Mouse (Mus musculus) heart, embryonic 14.5 days (tissue): ENCODE data around the gene Kcnk13. TPM values are rescaled to one million over a fixed set of nuclear protein-coding genes. Genes with fewer than 3 reads are reported as not detected.

Experiments used
- ATAC-seq: fragments of 200-750 bp; cut with Nextera tagmentation; 2 replicates; pipeline ENCODE4 v1.8.0; 2017; ENCODE audit warnings: low read depth, moderate TSS enrichment; ENCODE audit not compliant: insufficient number of reproducible peaks, insufficient read depth, low FRiP score
- H3K27ac ChIP-seq, 2 experiments: fragments of 200-500 bp in 1 of 2; fragments of 300-500 bp in 1 of 2; sonication (generic) in 1 of 2; replicated peaks in 1 of 2; 2 replicates each; pipeline ENCODE4 v1.5.1; 2012 to 2014; ENCODE audit warnings: low read depth in 2 of 2, low read length in 2 of 2, control low read depth in 1 of 2, mild to moderate bottlenecking in 1 of 2, mixed read lengths in 1 of 2; ENCODE audit not compliant: control insufficient read depth in 1 of 2, insufficient read depth in 1 of 2
- H3K27me3 ChIP-seq: fragments of 300-500 bp; sonication (generic); 2 replicates; pipeline ENCODE4 v1.6.1; 2014; ENCODE audit warnings: mild to moderate bottlenecking, low read length, control low read depth; ENCODE audit not compliant: control insufficient read depth, insufficient read depth
- H3K36me3 ChIP-seq: fragments of 300-500 bp; sonication (generic); 2 replicates; pipeline ENCODE4 v1.6.1; 2014; ENCODE audit warnings: mild to moderate bottlenecking, control low read depth, low read length, mixed read lengths; ENCODE audit not compliant: control insufficient read depth, insufficient read depth
- H3K4me1 ChIP-seq, 2 experiments: fragments of 200-500 bp in 1 of 2; fragments of 300-500 bp in 1 of 2; sonication (generic) in 1 of 2; 2 replicates each; pipeline ENCODE4 v1.6.1; 2012 to 2014; ENCODE audit warnings: low read length in 2 of 2, control low read depth in 1 of 2, mixed read lengths in 1 of 2; ENCODE audit not compliant: control insufficient read depth in 2 of 2, insufficient read depth in 2 of 2
- H3K4me2 ChIP-seq: fragments of 300-500 bp; sonication (generic); 2 replicates; pipeline ENCODE4 v1.6.1; 2014; ENCODE audit warnings: mild to moderate bottlenecking, low read length
- H3K4me3 ChIP-seq, 2 experiments: fragments of 200-500 bp in 1 of 2; fragments of 300-500 bp in 1 of 2; sonication (generic) in 1 of 2; 2 replicates each; pipeline ENCODE4 v1.5.1; 2012 to 2014; ENCODE audit warnings: low read length in 2 of 2, mild to moderate bottlenecking in 2 of 2, control low read depth in 1 of 2, low read depth in 1 of 2, moderate library complexity in 1 of 2; ENCODE audit not compliant: control insufficient read depth in 1 of 2, insufficient read depth in 1 of 2
- H3K9ac ChIP-seq: fragments of 300-500 bp; sonication (generic); 2 replicates; pipeline ENCODE4 v1.6.1; 2014; ENCODE audit warnings: mild to moderate bottlenecking, low read length
- H3K9me3 ChIP-seq: fragments of 300-500 bp; sonication (generic); 2 replicates; pipeline ENCODE4 v1.6.1; 2016; ENCODE audit warnings: low read length, control low read depth; ENCODE audit not compliant: control insufficient read depth
- WGBS: fragments of 180-500 bp; shearing (Covaris S2); extraction: QIAGEN DNeasy Blood & Tissue Kit; methylation state at CpG from one replicate; pipeline ENCODE4 v1.1.7; 2014; 5-methylcytosine and 5-hydroxymethylcytosine counted together
- polyA plus RNA-seq: library from polyadenylated mRNA; unstranded; fragments of >200 nt; fragmentation: Nextera tagmentation; extraction: Ambion mirVana; gene quantifications from 2 replicates; pipeline ENCODE4 v1.2.1, GENCODE M21; 2014

Kcnk13 gene
- polyA plus RNA-seq, 1 experiment from 2014 or later: 0.08 TPM

DNA sequence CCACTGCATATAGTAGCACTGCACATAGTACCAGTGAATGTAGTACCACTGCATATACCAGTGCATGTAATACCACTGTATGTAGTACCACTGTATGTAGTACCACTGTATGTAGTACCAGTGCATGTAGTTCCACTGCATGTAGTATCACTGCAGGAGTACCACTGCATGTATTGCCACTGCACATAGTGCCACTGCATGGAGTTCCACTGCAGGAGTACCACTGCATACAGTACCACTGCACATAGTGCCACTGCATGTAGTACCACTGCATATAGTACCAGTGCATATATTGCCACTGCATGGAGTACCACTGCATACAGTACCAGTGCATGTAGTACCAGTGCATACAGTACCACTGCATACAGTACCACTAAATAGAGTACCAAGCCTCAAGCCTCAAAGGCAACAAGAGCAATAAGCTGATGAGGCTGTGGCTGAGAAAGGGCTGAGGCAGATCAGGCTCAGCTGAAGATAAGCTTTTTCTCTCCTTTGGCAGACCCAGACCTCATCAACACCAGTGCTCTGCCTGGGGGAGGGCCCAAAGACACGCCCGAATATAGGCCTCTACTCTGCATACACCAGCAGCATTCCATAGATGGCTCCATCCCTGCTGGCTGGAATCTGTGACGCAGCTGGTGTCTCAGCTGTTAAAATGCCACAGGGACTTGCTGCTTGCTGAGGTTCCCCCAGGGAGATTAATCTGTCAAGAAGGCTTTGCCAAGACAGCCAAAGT lies 135.8 kb downstream of the Kcnk13 start:
- no peak overlapping the region for H3K27ac ChIP-seq
- H3K9ac ChIP-seq: no peak overlapping the region
- H3K27me3 ChIP-seq: peaks cover 4% of the 10 kb centered on the region; the same call in 1 of the 2 replicates
- H3K4me3 ChIP-seq: no peak overlapping the region
- H3K36me3 ChIP-seq: no peaks in the 10 kb centered on the region
- H3K4me2 ChIP-seq: no peak overlapping the region
- peaks cover 0 to 5% of the 10 kb centered on the region in 2 experiments; a peak in 3 of 4 replicates for H3K4me1 ChIP-seq
- ATAC-seq: no peak
- WGBS: 29% methylated on average over 3 of the region's 3 CpGs
- H3K9me3 ChIP-seq: no peaks in the 10 kb centered on the region

GRCm38 (mm10) chr12:100100707-100101030 lies 136.4 kb downstream of the Kcnk13 start:
- ATAC-seq: no peak
- Histone ChIP-seq H3K9me3 (no peaks in the 10 kb centered on the region), H3K27ac (no peak overlapping the region), H3K4me3 (no peak overlapping the region), H3K27me3 (peaks cover 4% of the 10 kb centered on the region; the same call in 1 of the 2 replicates), H3K4me2 (no peak overlapping the region), H3K36me3 (no peaks in the 10 kb centered on the region), H3K9ac (no peak overlapping the region), H3K4me1 (peaks cover 0 to 5% of the 10 kb centered on the region in 2 experiments; a peak in 3 of 4 replicates)
- 48% methylated on average over 3 of the region's 3 CpGs for WGBS

DNA sequence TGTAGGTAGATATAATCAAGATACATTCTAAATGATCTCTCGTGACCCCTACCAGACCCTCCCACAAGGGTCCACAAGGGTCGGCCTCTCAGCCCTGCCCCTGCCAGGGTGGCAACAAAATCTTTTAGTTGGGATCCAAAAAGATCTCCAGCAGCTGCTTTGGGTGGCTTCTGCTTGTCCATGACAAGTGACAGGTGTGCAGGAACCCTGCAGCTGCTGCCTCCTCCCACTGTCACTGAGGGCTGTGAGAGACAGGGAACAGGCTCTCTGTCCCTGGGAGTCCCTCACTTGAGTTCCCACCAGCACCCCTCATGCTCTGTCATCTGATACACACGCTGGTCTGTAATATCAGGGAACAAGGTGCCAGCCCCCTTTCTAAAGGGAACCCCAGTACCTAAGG lies 137.4 kb downstream of the Kcnk13 start:
- Histone ChIP-seq H3K36me3 (no peaks in the 10 kb centered on the region), H3K4me3 (no peak overlapping the region), H3K4me1 (peaks cover 0 to 5% of the 10 kb centered on the region in 2 experiments; a peak in 3 of 4 replicates), H3K27ac (no peak overlapping the region), H3K9me3 (no peaks in the 10 kb centered on the region), H3K4me2 (no peak overlapping the region), H3K27me3 (peaks cover 4% of the 10 kb centered on the region; the same call in 1 of the 2 replicates), H3K9ac (no peak overlapping the region)
- ATAC-seq: no peak
- 51% methylated on average over 3 of the region's 3 CpGs for WGBS

- no peak overlapping the region for H3K27ac ChIP-seq
- H3K9me3 ChIP-seq: no peaks in the 10 kb centered on the region
- peaks cover 4% of the 10 kb centered on the region; the same call in 1 of the 2 replicates for H3K27me3 ChIP-seq
- no peak for ATAC-seq
- H3K9ac ChIP-seq: no peak overlapping the region
- H3K4me3 ChIP-seq: no peak overlapping the region
- peaks cover 0 to 7% of the 10 kb centered on the region in 2 experiments; a peak in 3 of 4 replicates for H3K4me1 ChIP-seq
- H3K4me2 ChIP-seq: no peak overlapping the region
- no peaks in the 10 kb centered on the region for H3K36me3 ChIP-seq
- WGBS: 77% methylated on average over 5 of the region's 5 CpGs
Observed at GRCm38 (mm10) chr12:100104530-100104929, 140.2 kb downstream of the Kcnk13 start.

- 0 out of 2 replicates have a peak overlapping the region, but pooled peaks have one; percentile 34 for H3K4me2 ChIP-seq
- H3K27ac ChIP-seq: no peak overlapping the region
- peaks cover 2 to 12% of the 10 kb centered on the region in 2 experiments; a peak in 3 of 4 replicates for H3K4me1 ChIP-seq
- no peaks in the 10 kb centered on the region for H3K36me3 ChIP-seq
- no peak for ATAC-seq
- H3K9ac ChIP-seq: no peak overlapping the region
- H3K4me3 ChIP-seq: no peak overlapping the region
- H3K27me3 ChIP-seq: peaks cover 4% of the 10 kb centered on the region; the same call in 1 of the 2 replicates
- 13% methylated on average over 20 of the region's 20 CpGs for WGBS
- H3K9me3 ChIP-seq: no peaks in the 10 kb centered on the region
Observed at GRCm38 (mm10) chr12:100106275-100106895, 142.1 kb downstream of the Kcnk13 start.

- H3K4me2 ChIP-seq: no peak overlapping the region
Observed at GRCm38 (mm10) chr12:100107436-100107835, 143.1 kb downstream of the Kcnk13 start.

DNA sequence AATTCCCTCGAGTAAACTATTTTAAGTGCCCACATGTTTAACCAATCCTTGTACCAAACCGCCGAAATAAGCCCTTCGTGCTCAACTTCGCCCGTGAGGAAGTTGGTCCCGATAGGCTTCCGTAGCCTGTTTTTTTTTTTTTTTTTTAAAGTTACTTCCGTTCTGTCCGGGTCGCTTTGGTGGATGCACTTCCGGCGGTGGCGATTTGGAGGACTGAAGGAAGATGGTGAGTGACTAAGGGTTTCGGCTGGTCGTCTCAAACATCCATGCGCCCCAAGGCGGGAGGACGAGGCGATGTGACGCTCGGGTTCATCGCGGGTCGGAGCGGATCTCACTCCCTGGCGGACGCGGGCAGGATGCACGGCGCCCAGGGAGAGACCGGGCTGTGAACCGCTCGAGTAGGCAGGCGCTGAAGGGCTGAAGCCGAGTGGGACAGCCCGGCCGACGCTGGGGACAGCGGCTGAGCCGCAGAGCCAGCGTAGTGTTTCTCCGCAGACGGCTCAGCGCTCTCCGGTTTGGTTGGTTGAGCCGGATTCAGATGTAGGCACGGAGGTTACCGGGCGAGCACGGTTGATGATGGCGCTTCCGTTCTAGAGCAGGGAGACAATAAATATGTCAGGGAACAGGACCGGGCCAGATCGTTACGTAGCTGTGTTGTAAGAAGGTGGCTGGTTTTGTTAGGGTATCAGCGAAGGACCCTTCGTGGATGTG lies 145.8 kb downstream of the Kcnk13 start, which contains the start of gene Psmc1:
TSS of gene Psmc1 (plus strand) at position 169 of the 711 bp plus-strand sequence.
- H3K4me2 ChIP-seq: peak within 1 kb of the TSS; percentile 87
- peak; percentile 67 for ATAC-seq
- H3K9ac ChIP-seq: peak within 1 kb of the TSS; percentile 97
- H3K36me3 ChIP-seq: peaks cover 34% of the 10 kb centered on the region
- WGBS: under 1% methylated on average over 58 of the region's 58 CpGs
- H3K27me3 ChIP-seq: no peaks in the 10 kb centered on the region
- peaks cover 2 to 14% of the 10 kb centered on the region in 2 experiments; a peak in 3 of 4 replicates for H3K4me1 ChIP-seq
- H3K27ac ChIP-seq: peak within 1 kb of the TSS; percentile 71 to 90
- peak within 1 kb of the TSS; percentile 75 to 92 for H3K4me3 ChIP-seq
- H3K9me3 ChIP-seq: no peaks in the 10 kb centered on the region

More at GRCm38 (mm10) chr12:100107436-100107835, 143.1 kb downstream of the Kcnk13 start:
- Histone ChIP-seq H3K9ac (no peak overlapping the region), H3K27ac (no peak overlapping the region), H3K36me3 (peaks cover 10% of the 10 kb centered on the region), H3K27me3 (peaks cover 4% of the 10 kb centered on the region; the same call in 1 of the 2 replicates), H3K4me1 (peaks cover 2 to 14% of the 10 kb centered on the region in 2 experiments; a peak in 3 of 4 replicates), H3K4me3 (no peak overlapping the region), H3K9me3 (no peaks in the 10 kb centered on the region)
- ATAC-seq: no peak
- WGBS: 42% methylated on average over 4 of the region's 4 CpGs
